In the genomic region with DNA sequence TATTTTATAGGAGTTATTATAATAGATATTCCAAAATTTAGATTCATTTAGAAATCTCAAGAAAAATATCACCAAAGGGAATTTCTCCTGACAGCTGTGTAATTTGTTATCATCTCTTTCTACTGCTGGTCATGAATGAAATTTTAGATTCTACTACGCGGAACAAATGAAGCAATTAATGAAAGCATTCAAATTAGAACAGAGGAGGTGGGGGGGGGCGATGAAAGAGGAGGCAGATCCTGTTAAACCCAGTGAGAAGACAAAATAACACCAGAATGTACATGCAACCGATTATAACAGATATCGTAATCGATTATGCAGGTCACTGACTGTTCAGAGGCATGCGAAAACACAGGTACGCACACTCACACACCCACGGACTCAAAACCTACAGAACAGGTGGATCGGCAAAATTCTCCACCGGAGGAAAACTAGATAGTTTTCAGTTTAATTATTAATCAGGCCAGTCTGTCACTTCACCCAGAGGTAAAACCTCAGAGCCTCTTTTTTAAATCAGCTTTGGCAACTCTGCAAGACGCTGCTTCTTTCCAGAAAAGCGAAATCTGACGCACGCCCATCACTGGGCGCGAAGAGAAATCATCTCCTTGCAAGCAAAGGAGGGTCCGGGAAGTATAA, we compare ENCODE assay signal across 8 mouse cellular contexts. TPM values are rescaled to one million over a fixed set of nuclear protein-coding genes. Genes with fewer than 3 reads are reported as not detected.
DNase-seq lines count a peak whose midpoint lies in the region; ATAC-seq and TF ChIP-seq lines count a peak whose summit lies in the region.

No protein-coding gene starts in this region.

- peak overlapping the region; percentile 87 for H3K9ac ChIP-seq in heart, embryonic 12.5 days
- peak overlapping the region; percentile 86 for H3K9ac ChIP-seq in forebrain, embryonic 14.5 days (ENCODE audit: low read length)
- peak overlapping the region; percentile 57 for H3K9ac ChIP-seq in limb, embryonic 11.5 days (ENCODE audit: low read length)
- H3K9ac ChIP-seq in neural tube, embryonic 15.5 days (replicated peaks), result peak overlapping the region; percentile 88

- WGBS in heart, embryonic 12.5 days, result 4% methylated on average over 18 of the region's 18 CpGs
- WGBS in forebrain, embryonic 14.5 days, result under 1% methylated on average over 18 of the region's 18 CpGs
- 4% methylated on average over 18 of the region's 18 CpGs for WGBS in limb, embryonic 11.5 days
- WGBS in neural tube, embryonic 15.5 days, result under 1% methylated on average over 18 of the region's 18 CpGs

- peak overlapping the region; percentile 92 for H3K4me2 ChIP-seq in heart, embryonic 12.5 days
- H3K4me2 ChIP-seq in forebrain, embryonic 14.5 days (ENCODE audit: low read length), result peak overlapping the region; percentile 64
- H3K4me2 ChIP-seq in limb, embryonic 11.5 days (ENCODE audit: low read depth, severe bottlenecking), result peak overlapping the region; percentile 90
- H3K4me2 ChIP-seq in neural tube, embryonic 15.5 days, result peak overlapping the region; percentile 74

- H3K4me1 ChIP-seq in heart, embryonic 12.5 days (replicated peaks), result peaks cover 5% of the 10 kb centered on the region; the same call in 1 of the 2 replicates
- H3K4me1 ChIP-seq in E14TG2a.4 (replicated peaks; ENCODE audit: low read depth, low read length), result peaks cover 36% of the 10 kb centered on the region
- H3K4me1 ChIP-seq in forebrain, embryonic 14.5 days (ENCODE audit: control insufficient read depth, insufficient read depth, low read length), result peaks cover 6% of the 10 kb centered on the region
- no peaks in the 10 kb centered on the region for H3K4me1 ChIP-seq in limb, embryonic 11.5 days (ENCODE audit: control insufficient read depth, insufficient read depth, low read length)
- H3K4me1 ChIP-seq in neural tube, embryonic 15.5 days, result peaks cover 14% of the 10 kb centered on the region

- no peaks in the 10 kb centered on the region for H3K36me3 ChIP-seq in heart, embryonic 12.5 days
- no peaks in the 10 kb centered on the region for H3K36me3 ChIP-seq in E14TG2a.4 (ENCODE audit: insufficient read depth, low read length)
- H3K36me3 ChIP-seq in forebrain, embryonic 14.5 days (ENCODE audit: control insufficient read depth, insufficient read depth, low read length), result no peaks in the 10 kb centered on the region
- no peaks in the 10 kb centered on the region for H3K36me3 ChIP-seq in limb, embryonic 11.5 days (ENCODE audit: control insufficient read depth, insufficient read depth, low read length)
- no peaks in the 10 kb centered on the region for H3K36me3 ChIP-seq in neural tube, embryonic 15.5 days

- peak overlapping the region; percentile 86 for H3K4me3 ChIP-seq in heart, embryonic 12.5 days
- H3K4me3 ChIP-seq in E14TG2a.4 (replicated peaks; ENCODE audit: low read length), result peak overlapping the region; percentile 85
- H3K4me3 ChIP-seq in forebrain, embryonic 14.5 days (ENCODE audit: low read depth, low read length), result peak overlapping the region; percentile 71
- peak overlapping the region; percentile 62 for H3K4me3 ChIP-seq in limb, embryonic 11.5 days (ENCODE audit: low read depth, low read length)
- peak overlapping the region; percentile 86 for H3K4me3 ChIP-seq in neural tube, embryonic 15.5 days (replicated peaks)

- no peaks in the 10 kb centered on the region for H3K9me3 ChIP-seq in heart, embryonic 12.5 days (replicated peaks)
- H3K9me3 ChIP-seq in E14TG2a.4 (ENCODE audit: low read length), result no peaks in the 10 kb centered on the region
- H3K9me3 ChIP-seq in forebrain, embryonic 14.5 days (replicated peaks; ENCODE audit: control insufficient read depth, low read length), result no peaks in the 10 kb centered on the region
- H3K9me3 ChIP-seq in limb, embryonic 11.5 days (ENCODE audit: control insufficient read depth, low read length), result no peaks in the 10 kb centered on the region
- no peaks in the 10 kb centered on the region for H3K9me3 ChIP-seq in neural tube, embryonic 15.5 days (replicated peaks)

- no peaks in the 10 kb centered on the region for H3K27me3 ChIP-seq in heart, embryonic 12.5 days (replicated peaks)
- peaks cover 22% of the 10 kb centered on the region for H3K27me3 ChIP-seq in E14TG2a.4 (ENCODE audit: insufficient read depth, low read length)
- H3K27me3 ChIP-seq in forebrain, embryonic 14.5 days (replicated peaks; ENCODE audit: control insufficient read depth, insufficient read depth, low read length), result no peaks in the 10 kb centered on the region
- no peaks in the 10 kb centered on the region for H3K27me3 ChIP-seq in limb, embryonic 11.5 days (ENCODE audit: control insufficient read depth, insufficient read depth, low read length)
- H3K27me3 ChIP-seq in neural tube, embryonic 15.5 days (replicated peaks), result no peaks in the 10 kb centered on the region

- no peak; the same call in 1 of the 2 replicates for ATAC-seq in heart, embryonic 12.5 days (ENCODE audit: insufficient number of reproducible peaks, low FRiP score)
- ATAC-seq in forebrain, embryonic 14.5 days, result no peak
- no peak for ATAC-seq in limb, embryonic 11.5 days (ENCODE audit: insufficient number of reproducible peaks, low FRiP score, low TSS enrichment, low read depth)
- no peak for ATAC-seq in neural tube, embryonic 15.5 days (ENCODE audit: low FRiP score)

- TF ChIP-seq CTCF in E14TG2a.4 (conservative IDR thresholded peaks at IDR 0.05; ENCODE audit: low read length), result no peak

- DNase-seq in heart, adult 9 months (ENCODE audit: low spot score in 2 of 2), result no peak
- peak; percentile 63 for DNase-seq in forebrain, embryonic 14.5 days (ENCODE audit: low spot score)
- no peak for DNase-seq in limb, embryonic 11.5 days (ENCODE audit: low spot score)
- no peak for DNase-seq in frontal cortex, postnatal 36 days (ENCODE audit: low spot score in 2 of 2)
- no peak for DNase-seq in adrenal gland, postnatal 36 days

- H3K27ac ChIP-seq in heart, embryonic 12.5 days (ENCODE audit: poor library complexity, severe bottlenecking), result peak overlapping the region; percentile 62; the same call in 1 of the 2 replicates
- H3K27ac ChIP-seq in forebrain, embryonic 14.5 days (ENCODE audit: low read depth, low read length), result peak overlapping the region; percentile 88
- no peak overlapping the region for H3K27ac ChIP-seq in limb, embryonic 11.5 days (replicated peaks; ENCODE audit: low read depth, low read length)
- peak overlapping the region; percentile 91 for H3K27ac ChIP-seq in neural tube, embryonic 15.5 days (replicated peaks)

RNA-seq across cellular contexts. Expression of gene Pgap1, which starts 0.8 kb away (rescaled TPM):
- 5.8 TPM in 2 replicates for polyA plus RNA-seq in heart, embryonic 12.5 days (2016; fragmentation: Nextera tagmentation; extraction: Ambion mirVana)
- polyA plus RNA-seq in forebrain, embryonic 14.5 days (2014; fragmentation: Nextera tagmentation; extraction: Ambion mirVana), result 33.3 and 48.9 TPM in 2 replicates
- polyA plus RNA-seq in limb, embryonic 11.5 days (2014; fragmentation: Nextera tagmentation; extraction: Ambion mirVana), result 6.8 and 7.9 TPM in 2 replicates
- polyA plus RNA-seq in neural tube, embryonic 15.5 days (2015; fragmentation: Nextera tagmentation; extraction: Ambion mirVana), result 19.4 and 19.5 TPM in 2 replicates
- 1 to 10 TPM; 3.3 to 7.2 TPM for total RNA-seq in adrenal gland, postnatal 36 days (2021)
